Mouse (Mus musculus): ENCODE data around the gene S100a3.

DNA sequence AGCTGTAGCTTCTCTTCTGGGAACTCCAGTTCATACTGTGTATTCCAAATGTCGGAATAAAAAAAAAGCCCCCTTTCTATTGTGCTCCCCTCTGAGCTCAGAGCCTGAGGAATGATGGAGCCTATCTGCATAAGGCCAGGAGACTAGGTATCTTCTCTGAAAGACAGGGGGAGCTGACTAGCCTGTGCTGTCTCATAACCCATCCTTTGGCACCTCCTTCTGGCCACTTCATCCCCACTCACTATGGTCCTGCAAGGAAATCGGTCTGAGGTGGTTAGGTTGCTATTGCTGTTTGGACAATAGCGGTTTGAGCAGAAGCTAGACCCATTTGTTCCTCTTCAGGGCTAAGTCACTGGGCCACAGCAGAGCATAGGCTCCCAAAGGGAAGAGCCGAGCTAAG lies 67.4 kb downstream of the S100a3 start:
- TF ChIP-seq CTCF (IDR thresholded peaks at IDR 0.05; ENCODE audit: low read depth): peak; percentile 92
- TF ChIP-seq EP300 (optimal IDR thresholded peaks at IDR 0.05): no peak
